ENCODE assay signal across 14 mouse cellular contexts in the genomic region with DNA sequence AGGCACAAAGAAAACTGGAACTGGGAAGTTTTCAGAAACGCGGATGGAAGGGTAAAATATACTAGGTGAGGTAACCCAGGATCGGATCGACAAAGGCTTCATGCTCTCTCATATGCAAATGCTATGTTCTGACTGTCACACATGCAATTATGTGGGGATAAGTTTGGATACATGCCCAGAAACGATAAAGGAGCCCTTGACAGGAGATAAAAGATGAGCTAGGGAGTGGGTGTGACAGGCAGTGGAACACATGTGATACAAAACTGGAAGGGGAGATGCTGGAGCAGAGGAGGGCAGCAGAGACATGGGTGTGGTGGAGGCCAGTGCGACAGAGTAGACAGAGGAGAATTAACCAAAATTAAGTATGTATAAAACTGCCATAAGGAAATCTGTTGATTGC.
"Had no signal": no experiment of that assay in that cellular context is flagged by ENCODE, and none has a peak within 500 bp of the region (broad histone marks: within the 10 kb centered on the region; RNA-seq: fewer than 3 reads in every experiment).

No protein-coding gene starts in this region.

- H3K36me3 ChIP-seq: kidney, embryonic 15.5 days; limb, embryonic 10.5 days; liver, embryonic 15.5 days; midbrain, embryonic 12.5 days; neural tube, embryonic 12.5 days had no signal

- H3K9ac ChIP-seq: kidney, embryonic 15.5 days; liver, embryonic 15.5 days; midbrain, embryonic 12.5 days; neural tube, embryonic 12.5 days had no signal

- DNase-seq: kidney, postnatal 14 days; lung, adult 2 months; lung, postnatal 10 days; right cerebral cortex, postnatal 14 days; thymus, postnatal 36 days had no signal

- H3K4me2 ChIP-seq: kidney, embryonic 15.5 days; liver, embryonic 11.5 days; liver, embryonic 15.5 days; midbrain, embryonic 12.5 days; neural tube, embryonic 12.5 days had no signal

- H3K27me3 ChIP-seq: kidney, embryonic 15.5 days; liver, embryonic 15.5 days; megakaryocyte, embryonic 14.5 days; midbrain, embryonic 12.5 days; neural tube, embryonic 12.5 days had no signal

- H3K27ac ChIP-seq: kidney, embryonic 15.5 days; left cerebral cortex, adult 2 months; limb, embryonic 10.5 days; liver, embryonic 15.5 days; macrophage; midbrain, embryonic 12.5 days; neural tube, embryonic 12.5 days had no signal

- H3K4me1 ChIP-seq: kidney, embryonic 15.5 days; limb, embryonic 10.5 days; liver, embryonic 15.5 days; megakaryocyte, embryonic 14.5 days; midbrain, embryonic 12.5 days; neural tube, embryonic 12.5 days had no signal

- H3K9me3 ChIP-seq: kidney, embryonic 15.5 days; limb, embryonic 10.5 days; liver, embryonic 15.5 days; megakaryocyte, embryonic 14.5 days; midbrain, embryonic 12.5 days; neural tube, embryonic 12.5 days had no signal

- H3K4me3 ChIP-seq: kidney, embryonic 15.5 days; left cerebral cortex, adult 2 months; limb, embryonic 10.5 days; liver, embryonic 15.5 days; megakaryocyte, embryonic 14.5 days; midbrain, embryonic 12.5 days; neural tube, embryonic 12.5 days had no signal
